Mouse (Mus musculus): ENCODE data around the gene Creb5. TPM values are rescaled to one million over a fixed set of nuclear protein-coding genes. Genes with fewer than 3 reads are reported as not detected.

The Creb5 gene
- total and polyA plus RNA-seq, 2 experiments from 2014 or later: 1.6 to 3.2 TPM

DNA sequence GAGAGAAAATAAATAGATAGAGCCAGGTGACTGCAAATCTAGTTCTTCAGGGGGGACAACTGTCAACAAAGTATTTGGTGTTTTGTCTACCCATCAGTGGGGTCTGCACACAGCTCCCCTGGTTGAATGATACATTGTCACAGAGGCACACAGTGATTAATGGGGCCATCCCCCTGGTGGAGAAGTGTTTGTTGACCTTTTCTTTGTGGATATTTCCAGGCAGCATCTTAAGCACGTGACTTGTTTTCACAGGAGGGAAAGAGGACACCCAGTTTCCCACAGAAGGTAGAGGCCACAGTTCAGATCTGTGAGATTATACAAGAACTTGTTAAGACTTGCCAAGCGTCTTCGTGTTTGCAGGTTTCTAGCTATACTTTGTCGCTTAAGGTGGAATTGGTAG is 370.4 kb downstream of the Creb5 start:
- no peak overlapping the region for H3K27ac ChIP-seq (ENCODE audit: low read depth, low read length)
- H3K9me3 ChIP-seq (ENCODE audit: low read length): no peaks in the 10 kb centered on the region
- H3K4me3 ChIP-seq (ENCODE audit: low read depth, low read length): no peak overlapping the region
- no peaks in the 10 kb centered on the region for H3K36me3 ChIP-seq (ENCODE audit: insufficient read depth, low read length)
- TF ChIP-seq CTCF (IDR thresholded peaks at IDR 0.05): no peak
- no peak overlapping the region for H3K4me2 ChIP-seq (ENCODE audit: low read depth, low read length, poor library complexity, severe bottlenecking)
- DNase-seq (ENCODE audit: low spot score) (no peak), ATAC-seq (ENCODE audit: low FRiP score) (no peak)
- WGBS: 81% methylated on average over 4 of the region's 4 CpGs
- no peaks in the 10 kb centered on the region for H3K27me3 ChIP-seq (ENCODE audit: insufficient read depth, low read length)
- H3K9ac ChIP-seq (replicated peaks; ENCODE audit: low read length, poor library complexity, severe bottlenecking): no peak overlapping the region
- H3K4me1 ChIP-seq (ENCODE audit: insufficient read depth, low read length): 0 out of 2 replicates have a peak, but pooled peaks cover 3% of the 10 kb centered on the region

DNA sequence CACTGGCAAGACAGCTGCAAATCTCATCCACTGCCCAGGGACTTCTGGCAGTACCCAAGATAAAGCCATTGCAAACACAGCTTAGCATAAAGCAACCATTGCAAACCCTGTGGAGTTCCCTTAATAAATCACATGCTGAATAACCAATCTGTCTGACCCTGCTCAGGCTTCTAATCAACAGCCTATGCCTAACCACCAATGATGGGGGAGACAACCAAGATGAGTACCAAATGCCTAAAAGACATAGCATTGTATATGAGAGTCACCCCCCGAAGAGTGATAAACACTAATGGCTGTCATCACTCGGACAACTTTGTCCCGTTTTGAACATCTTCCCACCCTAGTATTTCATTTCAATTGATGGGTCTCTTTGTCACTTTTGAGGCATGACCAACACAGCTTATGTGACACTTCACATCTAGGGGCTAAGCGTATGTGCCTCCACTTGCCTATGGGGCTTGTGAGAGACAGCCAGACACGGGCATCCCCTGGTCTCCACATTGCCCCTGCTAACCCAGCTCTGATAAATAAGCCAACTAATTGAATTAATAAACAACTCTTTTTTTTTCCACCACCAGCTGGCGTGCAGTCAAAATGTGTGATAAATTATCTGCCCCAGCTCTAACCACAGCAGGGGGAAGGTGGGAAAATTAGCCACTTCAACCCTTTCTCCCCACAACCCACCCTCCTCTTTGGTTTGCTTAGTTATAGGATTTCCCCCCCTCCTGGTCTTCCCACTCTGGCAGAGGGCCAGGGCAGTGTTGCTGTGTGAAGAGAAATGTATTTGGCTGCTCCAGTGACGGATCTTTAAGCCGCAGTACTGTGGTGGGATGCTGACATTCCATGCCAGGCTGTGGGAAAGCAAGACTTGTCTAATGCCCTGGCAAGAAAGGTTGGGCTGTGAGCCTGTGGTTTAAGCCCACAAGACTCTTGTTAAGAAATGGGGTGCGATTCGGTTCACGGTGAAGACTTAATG is 376.1 kb downstream of the Creb5 start:
- 65% methylated on average over 11 of the region's 11 CpGs for WGBS
- H3K4me2 ChIP-seq (ENCODE audit: low read depth, low read length, poor library complexity, severe bottlenecking): no peak overlapping the region
- ATAC-seq (ENCODE audit: low FRiP score): no peak

DNA sequence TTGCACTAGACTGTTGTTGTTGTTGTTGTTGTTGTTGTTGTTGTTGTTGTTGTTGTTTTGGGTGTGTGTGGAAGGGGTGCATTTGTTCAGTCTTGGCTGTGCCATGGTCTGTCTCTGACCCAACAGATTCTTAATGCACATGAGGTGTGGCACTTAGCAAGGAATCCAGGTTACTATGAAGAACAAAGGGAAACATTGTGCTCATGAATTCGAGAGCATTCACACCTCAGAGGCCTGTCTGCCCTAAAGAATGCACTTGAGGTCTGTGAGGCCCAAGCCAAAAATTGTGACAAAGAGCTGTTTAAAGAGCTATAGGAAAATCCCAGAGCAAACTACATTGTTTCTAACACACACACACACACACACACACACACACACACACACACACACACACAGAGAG is 377.7 kb downstream of the Creb5 start:
- 75% methylated on average over 1 of the region's 1 CpGs for whole genome bisulfite sequencing

More for the DNA sequence above, 376.1 kb downstream of the Creb5 start:
- H3K9ac ChIP-seq (replicated peaks; ENCODE audit: low read length, poor library complexity, severe bottlenecking): no peak overlapping the region
- no peak overlapping the region for H3K4me3 ChIP-seq (ENCODE audit: low read depth, low read length)
- no peak for TF ChIP-seq CTCF (IDR thresholded peaks at IDR 0.05)
- no peak overlapping the region for H3K27ac ChIP-seq (ENCODE audit: low read depth, low read length)
- H3K4me1 ChIP-seq (ENCODE audit: insufficient read depth, low read length): no peaks in the 10 kb centered on the region
- no peaks in the 10 kb centered on the region for H3K36me3 ChIP-seq (ENCODE audit: insufficient read depth, low read length)
- peak; percentile 74 for DNase-seq (ENCODE audit: low spot score)
- H3K27me3 ChIP-seq (ENCODE audit: insufficient read depth, low read length): no peaks in the 10 kb centered on the region
- H3K9me3 ChIP-seq (ENCODE audit: low read length): no peaks in the 10 kb centered on the region

DNA sequence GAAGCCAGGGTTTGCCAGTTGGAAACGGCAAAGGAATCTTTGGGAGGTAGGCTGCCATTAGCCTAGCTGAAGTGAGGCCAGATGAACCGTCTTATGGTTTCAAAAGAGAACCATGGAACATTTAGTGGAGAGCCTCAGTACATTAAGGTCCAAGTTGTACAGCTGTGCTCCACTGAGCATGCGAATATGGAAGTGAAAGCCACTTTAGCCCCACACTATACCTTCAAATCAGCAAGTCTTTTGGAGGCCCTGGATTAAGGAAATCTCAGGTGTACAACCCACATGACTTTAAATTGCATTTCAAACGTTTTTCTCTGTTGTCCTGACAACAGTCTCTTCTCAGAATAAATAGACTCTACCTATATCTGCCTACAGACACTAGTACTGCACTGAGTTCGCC is 379.4 kb downstream of the Creb5 start:
- Histone ChIP-seq H3K4me3 (ENCODE audit: low read depth, low read length) (no peak overlapping the region), H3K4me1 (ENCODE audit: insufficient read depth, low read length) (no peaks in the 10 kb centered on the region), H3K9me3 (ENCODE audit: low read length) (no peaks in the 10 kb centered on the region), H3K36me3 (ENCODE audit: insufficient read depth, low read length) (no peaks in the 10 kb centered on the region), H3K27ac (ENCODE audit: low read depth, low read length) (no peak overlapping the region), H3K9ac (replicated peaks; ENCODE audit: low read length, poor library complexity, severe bottlenecking) (no peak overlapping the region), H3K27me3 (ENCODE audit: insufficient read depth, low read length) (no peaks in the 10 kb centered on the region), H3K4me2 (ENCODE audit: low read depth, low read length, poor library complexity, severe bottlenecking) (no peak overlapping the region)
- WGBS: 73% methylated on average over 5 of the region's 5 CpGs
- ATAC-seq (ENCODE audit: low FRiP score) (no peak), DNase-seq (ENCODE audit: low spot score) (no peak)
- no peak for TF ChIP-seq CTCF (IDR thresholded peaks at IDR 0.05)

More for the DNA sequence above, 377.7 kb downstream of the Creb5 start:
- Histone ChIP-seq H3K36me3 (ENCODE audit: insufficient read depth, low read length) (no peaks in the 10 kb centered on the region), H3K9me3 (ENCODE audit: low read length) (no peaks in the 10 kb centered on the region), H3K4me1 (ENCODE audit: insufficient read depth, low read length) (no peaks in the 10 kb centered on the region), H3K4me2 (ENCODE audit: low read depth, low read length, poor library complexity, severe bottlenecking) (no peak overlapping the region), H3K27ac (ENCODE audit: low read depth, low read length) (no peak overlapping the region), H3K9ac (replicated peaks; ENCODE audit: low read length, poor library complexity, severe bottlenecking) (no peak overlapping the region), H3K4me3 (ENCODE audit: low read depth, low read length) (no peak overlapping the region), H3K27me3 (ENCODE audit: insufficient read depth, low read length) (no peaks in the 10 kb centered on the region)
- TF ChIP-seq CTCF (IDR thresholded peaks at IDR 0.05): no peak
- DNase-seq (ENCODE audit: low spot score): no peak
- no peak for ATAC-seq (ENCODE audit: low FRiP score)

DNA sequence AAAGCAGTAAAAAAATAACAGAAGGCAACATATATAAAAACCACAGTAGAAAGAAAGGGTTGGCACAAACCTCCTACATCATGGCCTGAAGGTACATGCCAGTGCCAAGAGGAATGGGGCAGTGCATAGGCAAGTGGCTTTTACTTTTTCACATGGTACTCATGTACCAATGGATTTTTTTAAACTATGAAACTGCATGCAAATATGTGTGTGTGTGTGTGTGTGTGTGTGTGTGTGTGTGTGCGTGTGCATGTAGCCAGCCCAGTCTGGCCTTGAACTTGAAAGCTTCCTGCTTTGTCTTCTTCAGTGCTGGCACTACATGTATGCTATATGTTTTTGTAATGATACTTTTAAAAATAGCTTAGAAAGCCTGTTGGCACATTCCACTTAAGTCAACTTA is 391.2 kb downstream of the Creb5 start:
- TF ChIP-seq CTCF (IDR thresholded peaks at IDR 0.05): no peak
- Histone ChIP-seq H3K27ac (ENCODE audit: low read depth, low read length) (no peak overlapping the region), H3K36me3 (ENCODE audit: insufficient read depth, low read length) (no peaks in the 10 kb centered on the region), H3K9me3 (ENCODE audit: low read length) (no peaks in the 10 kb centered on the region), H3K4me3 (ENCODE audit: low read depth, low read length) (no peak overlapping the region), H3K9ac (replicated peaks; ENCODE audit: low read length, poor library complexity, severe bottlenecking) (no peak overlapping the region), H3K27me3 (ENCODE audit: insufficient read depth, low read length) (no peaks in the 10 kb centered on the region), H3K4me1 (ENCODE audit: insufficient read depth, low read length) (no peaks in the 10 kb centered on the region), H3K4me2 (ENCODE audit: low read depth, low read length, poor library complexity, severe bottlenecking) (no peak overlapping the region)
- WGBS: 91% methylated on average over 1 of the region's 1 CpGs
- DNase-seq (ENCODE audit: low spot score) (no peak), ATAC-seq (ENCODE audit: low FRiP score) (no peak)

DNA sequence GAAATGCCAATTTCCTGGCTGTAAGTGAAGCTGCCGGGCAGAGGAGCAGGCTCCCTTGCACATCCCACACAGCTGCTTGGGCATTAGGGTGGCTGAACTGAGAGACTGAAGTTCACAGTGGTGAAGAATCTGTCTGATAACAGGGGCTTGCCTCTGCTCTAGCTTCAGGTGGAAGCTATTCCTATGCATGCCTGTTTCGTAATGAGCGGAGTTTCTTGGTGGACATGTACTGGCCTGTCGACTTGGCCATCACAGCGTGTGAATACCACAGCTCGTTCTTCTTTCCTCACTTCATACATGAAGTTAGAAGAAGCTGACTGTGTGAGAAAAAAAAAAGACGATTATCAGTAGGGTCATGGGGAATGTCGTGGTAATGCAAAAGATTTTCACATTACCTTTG is 393.0 kb downstream of the Creb5 start:
- DNase-seq (ENCODE audit: low spot score): no peak
- no peaks in the 10 kb centered on the region for H3K4me1 ChIP-seq (ENCODE audit: insufficient read depth, low read length)
- no peaks in the 10 kb centered on the region for H3K27me3 ChIP-seq (ENCODE audit: insufficient read depth, low read length)
- no peaks in the 10 kb centered on the region for H3K9me3 ChIP-seq (ENCODE audit: low read length)
- 98% methylated on average over 8 of the region's 8 CpGs for WGBS
- no peak overlapping the region for H3K9ac ChIP-seq (replicated peaks; ENCODE audit: low read length, poor library complexity, severe bottlenecking)
- no peak for ATAC-seq (ENCODE audit: low FRiP score)
- TF ChIP-seq CTCF (IDR thresholded peaks at IDR 0.05): no peak
- H3K4me2 ChIP-seq (ENCODE audit: low read depth, low read length, poor library complexity, severe bottlenecking): no peak overlapping the region
- H3K27ac ChIP-seq (ENCODE audit: low read depth, low read length): no peak overlapping the region
- H3K36me3 ChIP-seq (ENCODE audit: insufficient read depth, low read length): no peaks in the 10 kb centered on the region
- no peak overlapping the region for H3K4me3 ChIP-seq (ENCODE audit: low read depth, low read length)
